Mouse (Mus musculus) testis, postnatal 14 days (tissue): Measurements from ENCODE around the gene Rsf1.

Experiments used
- DNase-seq: peaks from one replicate; pipeline ENCODE4 v3.0.0; 2021; ENCODE audit warnings: low spot score

The Rsf1 gene

DNA sequence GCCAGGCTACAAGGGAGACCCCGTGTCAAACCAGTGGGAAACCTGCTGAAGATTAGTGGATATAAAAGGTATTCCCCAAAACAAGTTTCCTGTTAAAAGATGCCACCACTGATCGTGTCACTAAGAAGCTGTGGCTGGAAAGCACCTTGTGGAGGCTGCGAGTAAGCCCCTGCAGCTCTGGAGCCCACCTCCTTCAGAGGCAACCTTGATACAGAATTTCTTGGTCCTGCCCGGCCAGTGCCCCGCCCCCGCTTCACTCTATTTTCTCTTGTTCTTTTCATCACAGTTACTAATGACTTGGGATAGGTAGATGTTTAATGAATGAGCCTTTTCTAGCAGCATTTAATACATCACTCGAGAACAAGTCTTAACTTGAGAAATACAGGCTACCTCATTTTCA lies 146.4 kb downstream of the Rsf1 start:
- DNase-seq: no peak

DNA sequence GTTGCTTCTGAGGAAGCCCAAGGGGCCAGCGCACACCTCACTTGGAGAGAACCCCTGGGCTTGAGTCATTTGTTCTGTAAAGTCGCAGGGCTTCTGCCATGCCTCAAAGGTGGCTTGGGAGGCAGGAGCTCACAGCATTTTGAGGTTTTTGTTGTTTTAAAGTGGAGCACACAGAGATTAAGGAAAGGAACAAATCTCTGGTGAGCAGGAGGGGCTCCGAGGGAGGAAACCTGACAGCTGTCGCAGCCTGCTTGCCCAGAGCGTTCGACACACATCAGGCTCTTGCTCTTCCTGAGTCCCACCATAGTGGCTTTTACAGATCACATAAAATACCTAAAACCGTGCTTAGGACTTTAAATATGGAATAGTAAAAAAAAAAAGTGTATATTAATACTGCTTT lies 147.1 kb downstream of the Rsf1 start:
- no peak for DNase-seq

DNA sequence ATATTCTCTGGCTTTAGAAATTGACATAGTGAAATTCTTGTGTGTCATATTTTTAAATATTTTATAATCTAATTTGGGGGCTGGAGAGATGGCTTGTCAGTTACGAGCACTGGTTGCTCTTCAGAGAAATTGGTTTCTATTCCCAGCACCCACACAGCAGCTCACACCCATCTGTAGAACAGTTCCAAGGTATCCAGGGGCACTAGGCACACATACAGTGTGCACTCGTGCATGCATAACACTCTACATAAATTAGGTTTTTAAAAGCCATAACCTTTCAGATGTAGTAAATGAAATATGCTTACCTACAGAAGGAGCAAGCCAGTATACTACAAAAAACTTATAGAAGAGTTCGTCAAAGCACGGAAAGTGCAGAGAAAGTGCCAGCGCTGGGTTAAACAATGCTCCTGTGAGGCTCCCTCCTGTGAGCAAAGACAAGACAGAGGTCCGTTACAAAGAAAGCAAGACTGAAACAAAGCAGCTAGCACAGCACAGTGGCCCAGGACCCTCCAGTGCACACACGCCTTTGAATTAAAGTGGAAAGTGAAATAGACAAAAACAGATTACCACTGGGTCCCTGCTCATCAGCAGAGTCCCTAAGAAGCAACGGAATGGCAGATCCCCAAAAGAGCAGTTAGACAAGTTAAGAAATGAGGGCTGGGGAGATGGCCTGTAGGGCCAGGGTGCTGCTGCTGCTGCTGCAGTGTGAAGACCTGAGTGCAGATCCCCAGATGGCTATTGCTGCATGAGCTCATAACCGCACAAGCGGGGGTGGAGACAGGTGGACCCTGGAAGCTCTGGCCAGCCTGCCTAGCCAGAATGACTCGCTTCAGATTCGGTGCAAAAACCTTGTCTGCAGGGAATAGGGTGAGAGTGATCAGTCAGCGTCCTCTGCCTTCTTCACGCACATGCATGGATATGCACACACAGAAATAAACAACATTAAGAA lies 149.3 kb downstream of the Rsf1 start:
- DNase-seq: no peak

DNA sequence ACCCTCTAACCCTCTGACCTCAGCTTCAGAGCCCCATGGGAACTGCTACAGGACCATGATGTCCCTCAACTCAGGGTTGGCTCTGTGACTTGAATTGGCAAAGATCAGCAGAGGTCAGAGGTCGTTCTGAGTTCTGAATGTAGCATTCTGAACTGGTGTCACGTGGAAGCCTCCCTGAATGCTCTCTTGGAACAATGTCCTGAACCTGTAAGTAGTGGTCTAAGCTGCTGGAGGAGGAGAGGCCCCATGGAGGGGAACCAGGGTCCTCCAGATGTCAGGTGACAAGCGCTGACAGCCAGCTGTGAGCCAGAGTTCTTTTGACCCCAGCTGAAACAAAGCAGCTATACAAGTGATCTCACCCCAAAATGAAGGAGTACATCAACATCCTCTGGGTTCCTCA lies 150.7 kb downstream of the Rsf1 start:
- DNase-seq: no peak

DNA sequence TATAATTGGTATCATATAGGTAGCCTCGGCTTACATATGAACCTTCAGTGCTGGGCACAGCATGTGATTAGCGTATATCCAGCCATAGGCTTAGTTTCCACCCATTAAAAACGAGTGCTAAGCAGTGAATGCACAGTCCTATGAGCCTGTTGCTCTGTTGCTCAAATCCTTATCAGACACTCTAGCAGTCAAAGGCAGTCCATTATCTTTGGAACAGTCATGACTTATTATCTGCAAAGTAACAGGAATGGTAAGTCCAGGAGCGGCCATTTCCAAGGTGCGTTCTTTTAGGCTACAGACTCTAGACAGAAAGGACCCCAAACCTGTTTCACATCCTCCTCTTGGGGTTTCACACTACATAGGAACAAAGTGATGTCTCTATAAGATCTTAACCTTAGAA lies 153.9 kb downstream of the Rsf1 start:
- DNase-seq: no peak

DNA sequence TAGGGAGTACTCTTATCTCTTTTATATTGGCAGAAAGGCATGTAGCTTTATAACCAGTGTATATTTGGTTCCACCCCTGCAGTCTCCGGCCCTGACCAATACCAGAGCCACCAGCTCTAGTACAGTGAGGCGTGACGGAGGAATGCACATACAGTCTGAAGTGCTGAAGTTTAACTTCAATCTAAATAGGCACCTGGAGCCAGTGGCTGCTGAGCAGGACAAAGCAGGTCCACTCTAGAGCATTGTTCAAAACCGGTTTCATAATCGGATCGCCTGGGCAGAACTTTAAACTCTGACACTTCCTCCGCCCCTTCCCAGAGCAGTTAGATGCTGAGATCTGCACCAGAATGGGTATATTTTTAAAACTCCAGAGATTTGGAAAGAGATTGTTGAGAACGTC lies 155.3 kb downstream of the Rsf1 start:
- DNase-seq: no peak

DNA sequence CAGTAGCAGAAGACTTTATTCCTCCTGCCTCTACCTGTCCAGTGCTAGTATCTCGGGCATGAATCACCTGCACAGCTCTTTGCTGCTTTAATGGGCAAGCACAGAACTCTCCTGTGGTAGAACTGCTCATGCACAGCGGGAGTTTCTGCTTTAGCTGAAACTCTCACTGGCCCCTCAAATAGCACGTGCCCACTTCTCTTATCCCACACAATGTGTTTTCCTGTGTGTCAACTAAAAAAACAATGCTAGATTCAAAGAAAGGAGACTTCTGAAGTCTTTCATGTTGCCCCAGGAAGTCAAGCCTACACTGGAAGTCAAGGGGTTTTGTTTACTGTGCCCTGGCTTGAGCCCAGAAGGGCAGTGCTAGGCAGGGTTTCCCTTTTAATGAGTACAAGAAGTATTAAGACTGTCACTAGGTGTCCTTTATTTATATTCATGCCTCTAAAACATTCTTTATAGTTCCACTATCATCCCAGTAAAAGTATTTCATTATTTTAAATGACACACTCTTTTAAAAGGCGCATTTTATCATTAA lies 156.3 kb downstream of the Rsf1 start:
- DNase-seq: no peak

DNA sequence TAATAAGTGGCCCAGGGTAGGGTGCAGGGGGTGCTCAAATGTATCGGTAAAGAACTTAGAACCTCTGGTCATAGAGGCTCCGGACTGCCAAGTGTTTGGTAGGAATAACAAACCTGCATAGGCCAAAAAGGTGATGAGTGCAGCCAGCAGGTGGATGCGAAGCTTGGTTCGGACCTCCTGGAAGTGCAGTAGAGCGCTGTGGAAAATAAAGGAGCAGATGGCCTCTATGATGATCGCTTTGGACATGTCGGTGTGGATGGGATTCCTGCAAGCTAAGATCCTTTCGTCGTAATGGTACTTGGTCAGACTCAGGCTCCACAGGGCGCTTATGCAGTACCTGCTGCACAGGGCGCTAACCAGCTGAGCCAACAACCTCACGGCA lies 157.6 kb downstream of the Rsf1 start:
- no peak for DNase-seq

DNA sequence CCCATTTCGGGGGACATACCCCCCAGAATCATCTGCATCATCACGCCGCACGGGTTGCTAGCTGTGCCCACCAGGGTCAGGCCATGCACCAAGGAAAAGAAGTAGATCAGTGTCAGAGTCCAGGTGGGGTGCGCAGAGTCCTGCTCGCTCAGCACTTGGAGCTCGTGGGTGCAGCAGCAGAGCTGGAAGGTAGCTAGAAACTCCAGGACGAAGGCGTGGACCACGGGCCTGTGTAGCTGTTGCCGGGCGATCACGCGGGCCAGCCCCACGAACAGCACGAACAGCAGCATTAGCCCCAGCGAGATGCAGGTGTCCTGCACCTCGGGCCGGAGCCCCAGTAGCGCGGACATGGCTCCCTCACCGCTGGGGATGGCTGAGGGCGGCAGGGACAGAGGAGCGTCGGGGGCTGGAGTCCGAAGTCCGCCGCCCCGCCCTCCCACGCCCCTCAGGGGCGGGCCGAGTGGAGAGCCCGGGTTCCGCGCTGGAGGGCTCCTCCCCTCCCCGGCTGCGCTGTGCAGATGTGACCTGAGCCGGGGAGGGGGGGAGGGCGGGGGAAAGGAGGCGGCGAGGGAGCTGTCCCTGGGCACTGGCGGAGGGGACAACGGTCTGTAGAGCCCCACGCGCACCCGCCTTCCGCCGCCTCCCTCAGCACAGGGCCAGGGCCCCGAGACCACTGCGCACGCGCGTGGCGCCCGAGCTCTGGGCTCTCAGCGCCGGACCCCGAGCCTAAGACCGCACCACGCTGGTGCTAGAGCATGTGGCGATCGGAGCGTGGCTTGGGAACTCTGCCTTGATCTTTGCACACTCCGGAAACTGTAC lies 158.2 kb downstream of the Rsf1 start, which contains the start of gene Aqp11:
Gene Aqp11 (minus strand): TSS at position 652 of the 819 bp plus-strand sequence.
- DNase-seq: peak; percentile 85

DNA sequence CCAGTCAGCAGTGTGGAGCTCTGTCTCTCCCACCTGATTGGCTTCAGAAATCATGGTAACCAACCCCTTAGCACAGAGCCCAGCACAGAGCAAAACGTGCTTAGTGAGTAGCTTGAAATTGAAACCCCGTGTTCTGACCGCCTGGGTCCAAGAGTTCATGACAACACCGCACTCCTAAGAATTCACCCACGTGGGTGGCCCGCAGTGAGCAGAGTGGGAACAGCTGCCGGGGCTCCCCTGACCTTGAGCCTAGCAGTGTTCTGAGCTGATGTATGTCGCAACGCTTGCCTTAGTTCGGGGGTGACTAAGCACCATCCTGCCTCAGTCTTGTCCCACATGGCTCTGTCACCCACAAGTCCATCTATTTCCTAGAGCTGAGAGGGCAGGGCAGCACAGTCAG lies 161.3 kb downstream of the Rsf1 start:
- DNase-seq: no peak

DNA sequence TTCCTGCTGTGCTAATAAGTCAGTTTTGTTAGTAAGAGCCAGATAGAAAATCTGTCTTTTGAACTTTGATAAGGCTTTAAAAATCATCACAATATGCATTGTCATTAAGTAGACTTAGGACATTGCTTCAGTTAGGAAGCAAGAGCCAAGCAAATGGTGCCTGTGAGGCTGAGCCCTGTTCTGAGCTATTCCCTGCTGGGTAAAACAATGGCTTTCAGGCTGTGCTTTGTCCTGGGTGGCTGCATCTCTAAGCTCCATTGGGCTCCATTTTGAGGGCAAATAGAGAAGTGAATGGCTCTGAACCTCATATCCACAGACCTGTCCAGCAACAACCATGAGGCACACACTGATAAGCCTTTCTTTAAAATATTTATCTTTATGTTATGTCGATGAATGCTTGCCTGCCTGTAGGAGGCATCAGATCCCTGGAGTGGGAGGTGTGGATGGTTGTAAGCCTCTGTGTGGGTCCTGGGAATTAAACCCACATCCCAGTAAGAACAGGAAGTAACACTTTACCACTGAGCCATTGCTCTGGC lies 162.1 kb downstream of the Rsf1 start:
- DNase-seq: no peak
